ENCODE assay signal across 8 mouse cellular contexts in the genomic region with DNA sequence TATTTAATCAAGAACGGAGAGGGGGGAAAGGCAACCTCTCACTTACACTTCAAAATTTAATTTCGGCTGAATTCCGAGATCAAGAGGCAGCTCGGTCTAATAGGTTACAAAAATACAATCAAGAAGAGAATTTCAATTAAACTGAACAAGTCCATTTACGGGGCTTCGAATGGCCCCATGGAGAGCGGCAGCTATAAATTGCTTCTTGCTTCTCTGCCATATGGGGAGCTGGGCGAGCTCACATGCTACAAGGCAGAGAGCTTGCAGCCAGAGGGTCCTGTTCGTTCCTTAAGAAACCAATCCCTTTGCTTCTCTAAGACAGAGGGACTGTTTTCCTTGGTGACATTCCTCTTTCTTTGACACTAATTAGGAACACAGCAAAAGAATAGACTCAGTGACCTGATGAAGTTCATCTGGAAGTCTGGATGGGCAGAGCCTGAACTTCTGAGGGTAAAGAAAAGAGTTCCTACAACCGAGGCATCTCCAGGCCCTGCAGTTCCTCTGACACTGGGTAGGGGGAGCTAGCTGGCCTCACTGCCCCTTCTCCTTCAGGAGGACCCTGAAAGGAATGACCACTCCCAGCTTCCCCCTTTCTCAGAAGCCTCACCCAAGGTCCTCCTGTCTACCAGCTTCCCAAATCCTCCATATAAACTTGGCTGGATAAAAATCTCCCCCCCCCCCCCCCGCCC. TPM values are rescaled to one million over a fixed set of nuclear protein-coding genes. Genes with fewer than 3 reads are reported as not detected.
A peak's percentile ranks its signal among the peaks of the same experiment; 100 is the strongest.
DNase-seq lines count a peak whose midpoint lies in the region; ATAC-seq and TF ChIP-seq lines count a peak whose summit lies in the region.
"Had no signal": no experiment of that assay in that cellular context is flagged by ENCODE, and none has a peak within 500 bp of the region (broad histone marks: within the 10 kb centered on the region; RNA-seq: fewer than 3 reads in every experiment).

No protein-coding gene starts in this region.

- H3K4me3 ChIP-seq in liver, postnatal 0 days (ENCODE audit: low read depth, low read length): no peak overlapping the region
- no peak overlapping the region for H3K4me3 ChIP-seq in liver, embryonic 12.5 days
- H3K4me3 ChIP-seq in embryonic facial prominence, embryonic 11.5 days (ENCODE audit: low read depth, low read length): no peak overlapping the region
- no peak overlapping the region for H3K4me3 ChIP-seq in hindbrain, embryonic 15.5 days
- H3K4me3 ChIP-seq in neural tube, embryonic 15.5 days (replicated peaks): no peak overlapping the region
- H3K4me3 ChIP-seq: megakaryocyte, embryonic 14.5 days had no signal

- no peak overlapping the region for H3K27ac ChIP-seq in liver, postnatal 0 days (ENCODE audit: low read depth)
- H3K27ac ChIP-seq in liver, embryonic 12.5 days: no peak overlapping the region
- H3K27ac ChIP-seq in embryonic facial prominence, embryonic 11.5 days (replicated peaks; ENCODE audit: low read depth, low read length): no peak overlapping the region
- peak overlapping the region; percentile 20; the same call in 1 of the 2 replicates for H3K27ac ChIP-seq in hindbrain, embryonic 15.5 days (replicated peaks)
- H3K27ac ChIP-seq in neural tube, embryonic 15.5 days (replicated peaks): peak overlapping the region; percentile 77

- ATAC-seq in liver, postnatal 0 days: no peak
- ATAC-seq in liver, embryonic 12.5 days: no peak
- no peak for ATAC-seq in embryonic facial prominence, embryonic 11.5 days (replicated peaks; ENCODE audit: insufficient number of reproducible peaks, low FRiP score, low TSS enrichment, low read depth)
- ATAC-seq in hindbrain, embryonic 15.5 days (ENCODE audit: low FRiP score, low read depth): no peak
- peak; percentile 78 for ATAC-seq in neural tube, embryonic 15.5 days (ENCODE audit: low FRiP score)
- no peak for ATAC-seq in megakaryocyte-erythroid progenitor cell, adult 5-6 weeks (replicated peaks; ENCODE audit: low FRiP score, low TSS enrichment, poor library complexity, severe bottlenecking)

- no peaks in the 10 kb centered on the region for H3K27me3 ChIP-seq in liver, postnatal 0 days (ENCODE audit: insufficient read depth, low read length)
- no peaks in the 10 kb centered on the region; the same call in 1 of the 2 replicates for H3K27me3 ChIP-seq in liver, embryonic 12.5 days (replicated peaks)
- no peaks in the 10 kb centered on the region for H3K27me3 ChIP-seq in embryonic facial prominence, embryonic 11.5 days (ENCODE audit: control insufficient read depth, insufficient read depth, low read length)
- no peaks in the 10 kb centered on the region for H3K27me3 ChIP-seq in hindbrain, embryonic 15.5 days
- no peaks in the 10 kb centered on the region for H3K27me3 ChIP-seq in neural tube, embryonic 15.5 days (replicated peaks)
- H3K27me3 ChIP-seq: megakaryocyte, embryonic 14.5 days had no signal

- no peaks in the 10 kb centered on the region for H3K36me3 ChIP-seq in liver, postnatal 0 days (replicated peaks; ENCODE audit: insufficient read depth, low read length)
- no peaks in the 10 kb centered on the region for H3K36me3 ChIP-seq in liver, embryonic 12.5 days
- no peaks in the 10 kb centered on the region for H3K36me3 ChIP-seq in embryonic facial prominence, embryonic 11.5 days (replicated peaks; ENCODE audit: control insufficient read depth, insufficient read depth, low read depth, low read length)
- H3K36me3 ChIP-seq in hindbrain, embryonic 15.5 days: peaks cover 30% of the 10 kb centered on the region
- peaks cover 28% of the 10 kb centered on the region for H3K36me3 ChIP-seq in neural tube, embryonic 15.5 days

- DNase-seq in liver, postnatal 0 days: no peak
- DNase-seq in embryonic facial prominence, embryonic 11.5 days (ENCODE audit: low spot score): peak; percentile 40
- no peak for DNase-seq in right cerebral cortex, postnatal 25 days

- H3K4me2 ChIP-seq in liver, postnatal 0 days (ENCODE audit: low read depth, low read length): no peak overlapping the region
- no peak overlapping the region for H3K4me2 ChIP-seq in liver, embryonic 12.5 days
- H3K4me2 ChIP-seq in embryonic facial prominence, embryonic 11.5 days (ENCODE audit: low read depth, low read length): no peak overlapping the region
- no peak overlapping the region for H3K4me2 ChIP-seq in hindbrain, embryonic 15.5 days
- 0 out of 2 replicates have a peak overlapping the region, but pooled peaks have one; percentile 3 for H3K4me2 ChIP-seq in neural tube, embryonic 15.5 days

- 64% methylated on average over 11 of the region's 11 CpGs for WGBS in liver, postnatal 0 days (ENCODE audit: insufficient replicate concordance)
- 57% methylated on average over 11 of the region's 11 CpGs for WGBS in liver, embryonic 12.5 days (ENCODE audit: insufficient replicate concordance)
- WGBS in embryonic facial prominence, embryonic 11.5 days: 47% methylated on average over 11 of the region's 11 CpGs
- 25% methylated on average over 11 of the region's 11 CpGs for WGBS in hindbrain, embryonic 15.5 days
- 18% methylated on average over 11 of the region's 11 CpGs for WGBS in neural tube, embryonic 15.5 days

- TF ChIP-seq EP300 in liver, postnatal 0 days (IDR thresholded peaks at IDR 0.05; ENCODE audit: low read depth): no peak

- peak; percentile 42 for TF ChIP-seq CTCF in liver, postnatal 0 days (IDR thresholded peaks at IDR 0.05; ENCODE audit: low read depth)

- H3K9me3 ChIP-seq in liver, postnatal 0 days (ENCODE audit: low read length): no peaks in the 10 kb centered on the region
- H3K9me3 ChIP-seq in liver, embryonic 12.5 days (replicated peaks): peaks cover 8% of the 10 kb centered on the region
- no peaks in the 10 kb centered on the region; the same call in 1 of the 2 replicates for H3K9me3 ChIP-seq in embryonic facial prominence, embryonic 11.5 days (replicated peaks; ENCODE audit: control insufficient read depth, low read length)
- H3K9me3 ChIP-seq in hindbrain, embryonic 15.5 days: peaks cover 13% of the 10 kb centered on the region
- H3K9me3 ChIP-seq in neural tube, embryonic 15.5 days (replicated peaks): peaks cover 15% of the 10 kb centered on the region

- H3K9ac ChIP-seq in liver, postnatal 0 days (replicated peaks): no peak overlapping the region
- H3K9ac ChIP-seq in liver, embryonic 12.5 days: no peak overlapping the region
- no peak overlapping the region for H3K9ac ChIP-seq in embryonic facial prominence, embryonic 11.5 days (replicated peaks; ENCODE audit: low read length)
- H3K9ac ChIP-seq in hindbrain, embryonic 15.5 days: no peak overlapping the region
- H3K9ac ChIP-seq in neural tube, embryonic 15.5 days (replicated peaks): no peak overlapping the region

- H3K4me1 ChIP-seq in liver, postnatal 0 days (ENCODE audit: insufficient read depth): no peaks in the 10 kb centered on the region
- no peaks in the 10 kb centered on the region for H3K4me1 ChIP-seq in liver, embryonic 12.5 days
- no peaks in the 10 kb centered on the region for H3K4me1 ChIP-seq in embryonic facial prominence, embryonic 11.5 days (ENCODE audit: control insufficient read depth, insufficient read depth, low read length)
- H3K4me1 ChIP-seq in hindbrain, embryonic 15.5 days (replicated peaks): peaks cover 25% of the 10 kb centered on the region
- H3K4me1 ChIP-seq in neural tube, embryonic 15.5 days: peaks cover 20% of the 10 kb centered on the region
- H3K4me1 ChIP-seq: megakaryocyte, embryonic 14.5 days had no signal

RNA-seq across cellular contexts. Expression of a gene that starts 38.8 kb away (rescaled TPM):
- polyA plus RNA-seq in liver, postnatal 0 days (2015; fragmentation: Nextera tagmentation; extraction: Ambion mirVana): 9.1 and 10.6 TPM in 2 replicates
- 1.2 and 1.5 TPM in 2 replicates for polyA plus RNA-seq in liver, embryonic 12.5 days (2016; fragmentation: Nextera tagmentation; extraction: Ambion mirVana)
- 6.7 and 9.1 TPM in 2 replicates for polyA plus RNA-seq in embryonic facial prominence, embryonic 11.5 days (2014; fragmentation: Nextera tagmentation; extraction: Ambion mirVana)
- 6.7 and 8.7 TPM in 2 replicates for polyA plus RNA-seq in hindbrain, embryonic 15.5 days (2015; fragmentation: Nextera tagmentation; extraction: Ambion mirVana)
- 8.9 and 11.9 TPM in 2 replicates for polyA plus RNA-seq in neural tube, embryonic 15.5 days (2015; fragmentation: Nextera tagmentation; extraction: Ambion mirVana)
- total RNA-seq in megakaryocyte-erythroid progenitor cell, adult 5-6 weeks (2014; fragmentation: Nextera tagmentation): not detected in 2 replicates
- not detected in 2 replicates for total RNA-seq in megakaryocyte-erythroid progenitor cell, adult 5-6 weeks (2017)

Comparison
In these comparisons a context has a peak if more than half of its experiments do, and no peak if none do; other contexts are left out.
1. H3K27ac ChIP-seq: peak in hindbrain, embryonic 15.5 days (single experiment) and neural tube, embryonic 15.5 days (single experiment); none in liver, postnatal 0 days (single experiment), liver, embryonic 12.5 days (single experiment) and embryonic facial prominence, embryonic 11.5 days (single experiment).